Comparison of ENCODE assay signal across 8 mouse cellular contexts in genomic region chr8:70128435-70128834, GRCm38 (mm10). TPM values are rescaled to one million over a fixed set of nuclear protein-coding genes. Genes with fewer than 3 reads are reported as not detected.
DNase-seq lines count a peak whose midpoint lies in the region.

No protein-coding gene starts in this region.

- DNase-seq in left cerebral cortex, postnatal 10 days (ENCODE audit: extremely low spot score in 1 of 2, low spot score in 2 of 2): peak; percentile 69 to 77
- DNase-seq in left cerebral cortex, adult 11 months (ENCODE audit: low spot score): no peak
- peak; percentile 86 for DNase-seq in adrenal gland, postnatal 10 days
- peak; percentile 57 to 69 for DNase-seq in gastrocnemius, adult 8-10 months (ENCODE audit: low spot score in 2 of 2)
- DNase-seq in kidney, adult 9 months: peak; percentile 43
- peak; percentile 70 for DNase-seq in right cerebral cortex, postnatal 4 days
- no peak for DNase-seq in retina, postnatal 1 day
- no peak for DNase-seq in spleen, adult 18-20 months

- intact Hi-C loops in left cerebral cortex, postnatal 10 days (cut with DNase I): no loop called here

RNA-seq across cellular contexts. Expression of gene Nr2c2ap, which starts 2.7 kb away (rescaled TPM):
- total RNA-seq in left cerebral cortex, postnatal 10 days (2021): 10 to 100 TPM; 32.7 to 33.6 TPM
- total RNA-seq in adrenal gland, postnatal 10 days (2021): 10 to 100 TPM; 15.7 to 16.1 TPM
- total RNA-seq in gastrocnemius, adult 8-10 months (2022): 1 to 10 TPM; 4.1 to 6.5 (median 4.6) TPM

RNA-seq across cellular contexts. Expression of gene Ncan, which starts 7.8 kb away (rescaled TPM):
- total RNA-seq in left cerebral cortex, postnatal 10 days (2021): 100 to 1,000 TPM; 392 to 416 TPM
- 1 to 10 TPM in 1 of 2 experiments, under 1 TPM in 1; 0.81 to 1.2 TPM for total RNA-seq in adrenal gland, postnatal 10 days (2021)
- total RNA-seq in gastrocnemius, adult 8-10 months (2022): under 1 TPM in 3 of 4 experiments, not detected in 1; 0.05 to 0.11 (median 0.08) TPM

RNA-seq across cellular contexts. Expression of gene Rfxank, which starts 10.5 kb away (rescaled TPM):
- total RNA-seq in left cerebral cortex, postnatal 10 days (2021): 10 to 100 TPM in 1 of 2 experiments, 1 to 10 TPM in 1; 8.3 to 10.9 TPM
- 10 to 100 TPM; 18.0 to 23.9 TPM for total RNA-seq in adrenal gland, postnatal 10 days (2021)
- total RNA-seq in gastrocnemius, adult 8-10 months (2022): 10 to 100 TPM in 1 of 4 experiments, 1 to 10 TPM in 3; 8.5 to 10.6 (median 9.1) TPM

RNA-seq across cellular contexts. Expression of gene Borcs8, which starts 10.9 kb away (rescaled TPM):
- total RNA-seq in left cerebral cortex, postnatal 10 days (2021): 10 to 100 TPM; 40.7 to 42.3 TPM
- 10 to 100 TPM; 45.0 to 48.5 TPM for total RNA-seq in adrenal gland, postnatal 10 days (2021)
- total RNA-seq in gastrocnemius, adult 8-10 months (2022): 10 to 100 TPM in 3 of 4 experiments, 1 to 10 TPM in 1; 9.8 to 14.9 (median 14.1) TPM

RNA-seq across cellular contexts. Expression of gene Mef2b, which starts 11.1 kb away (rescaled TPM):
- under 1 TPM in 1 of 2 experiments, not detected in 1; 0.59 TPM for total RNA-seq in left cerebral cortex, postnatal 10 days (2021)
- under 1 TPM; 0.36 to 0.54 TPM for total RNA-seq in adrenal gland, postnatal 10 days (2021)
- under 1 TPM in 3 of 4 experiments, not detected in 1; 0.32 to 0.36 (median 0.34) TPM for total RNA-seq in gastrocnemius, adult 8-10 months (2022)

Comparison
In these comparisons a context has a peak if more than half of its experiments do, and no peak if none do; other contexts are left out.
1. DNase-seq: peak in left cerebral cortex, postnatal 10 days (2 of 2), adrenal gland, postnatal 10 days (single experiment), gastrocnemius, adult 8-10 months (2 of 2), kidney, adult 9 months (single experiment) and right cerebral cortex, postnatal 4 days (single experiment); none in left cerebral cortex, adult 11 months (single experiment), retina, postnatal 1 day (single experiment) and spleen, adult 18-20 months (0 of 2).
2. RNA of gene Ncan, which starts 7.8 kb away (total RNA-seq): 392 to 416 TPM in left cerebral cortex, postnatal 10 days; 0.81 to 1.2 TPM in adrenal gland, postnatal 10 days and 0.05 to 0.11 TPM in gastrocnemius, adult 8-10 months; every median in the first group is over 100 times any median in the second.